Mouse (Mus musculus) midbrain, embryonic 12.5 days (tissue): ENCODE data around the gene Rps6kl1. TPM values are rescaled to one million over a fixed set of nuclear protein-coding genes. Genes with fewer than 3 reads are reported as not detected.

ENCODE experiments used
- ATAC-seq: fragments of 200-750 bp; cut with Nextera tagmentation; 2 replicates; pipeline ENCODE4 v1.8.0; 2017; ENCODE audit warnings: low read depth, moderate TSS enrichment, moderate library complexity; ENCODE audit not compliant: low FRiP score
- H3K27ac ChIP-seq: fragments of 300-500 bp; sonication (generic); replicated peaks from 2 replicates; pipeline ENCODE4 v1.5.1; 2016; ENCODE audit warnings: mild to moderate bottlenecking
- H3K27me3 ChIP-seq: fragments of 300-500 bp; sonication (generic); 2 replicates; pipeline ENCODE4 v1.6.1; 2016; ENCODE audit warnings: mild to moderate bottlenecking
- H3K36me3 ChIP-seq: fragments of 300-500 bp; sonication (generic); 2 replicates; pipeline ENCODE4 v1.6.1; 2016
- H3K4me1 ChIP-seq: fragments of 300-500 bp; sonication (generic); 2 replicates; pipeline ENCODE4 v1.6.1; 2016
- H3K4me2 ChIP-seq: fragments of 300-500 bp; sonication (generic); replicated peaks from 2 replicates; pipeline ENCODE4 v1.6.1; 2016; ENCODE audit warnings: mild to moderate bottlenecking, moderate library complexity
- H3K4me3 ChIP-seq: fragments of 300-500 bp; sonication (generic); 2 replicates; pipeline ENCODE4 v1.5.1; 2016; ENCODE audit warnings: mild to moderate bottlenecking
- H3K9ac ChIP-seq: fragments of 300-500 bp; sonication (generic); replicated peaks from 2 replicates; pipeline ENCODE4 v1.6.1; 2016; ENCODE audit warnings: mild to moderate bottlenecking, moderate library complexity
- H3K9me3 ChIP-seq: fragments of 300-500 bp; sonication (generic); 2 replicates; pipeline ENCODE4 v1.6.1; 2016; ENCODE audit warnings: mild to moderate bottlenecking
- WGBS: fragments of 180-500 bp; shearing (Covaris S2); methylation state at CpG from one replicate; pipeline ENCODE4 v1.1.7; 2016; 5-methylcytosine and 5-hydroxymethylcytosine counted together
- polyA plus RNA-seq: library from polyadenylated mRNA; unstranded; fragments of >200 nt; fragmentation: Nextera tagmentation; extraction: Ambion mirVana; gene quantifications from 2 replicates; pipeline ENCODE4 v1.2.1, GENCODE M21; 2016

Gene Rps6kl1
- 5.4 and 6.1 TPM in 2 replicates for polyA plus RNA-seq

GRCm38 (mm10) chr12:85151002-85151774, at the start of gene Rps6kl1:
Gene Rps6kl1 (minus strand): TSS chr12:85151264.
- peak within 1 kb of the TSS; percentile 44 for H3K4me3 ChIP-seq
- H3K27me3 ChIP-seq, result peaks cover 31% of the 10 kb centered on the region
- 16% methylated on average over 28 of the region's 28 CpGs for WGBS
- peaks cover 15% of the 10 kb centered on the region for H3K4me1 ChIP-seq
- peak; percentile 83 for ATAC-seq
- no peak within 1 kb of the TSS for H3K27ac ChIP-seq
- H3K9me3 ChIP-seq, result no peaks in the 10 kb centered on the region
- no peaks in the 10 kb centered on the region for H3K36me3 ChIP-seq
- H3K9ac ChIP-seq, result peak within 1 kb of the TSS; percentile 35
- peak within 1 kb of the TSS; percentile 47 for H3K4me2 ChIP-seq

DNA sequence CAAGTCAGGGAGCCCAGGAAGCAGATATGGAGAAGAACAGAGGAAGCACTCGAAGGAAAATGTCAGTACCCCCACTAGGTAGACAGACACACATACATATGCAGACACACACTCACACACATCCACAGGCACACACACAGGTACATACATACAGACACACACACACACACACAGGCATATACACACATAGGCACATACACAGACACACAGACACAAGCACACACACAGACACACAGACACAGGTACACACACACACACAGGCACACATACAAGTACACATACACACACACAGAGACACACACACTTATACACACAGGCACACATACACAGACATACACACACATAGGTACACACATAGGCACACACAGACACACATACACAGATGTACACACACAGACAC, 48.9 kb upstream of the Rps6kl1 start:
- H3K4me1 ChIP-seq, result peaks cover 16% of the 10 kb centered on the region
- H3K9me3 ChIP-seq, result no peaks in the 10 kb centered on the region
- peaks cover 8% of the 10 kb centered on the region for H3K27me3 ChIP-seq
- no peak overlapping the region for H3K4me3 ChIP-seq
- H3K36me3 ChIP-seq, result no peaks in the 10 kb centered on the region
- ATAC-seq, result no peak
- H3K27ac ChIP-seq, result no peak overlapping the region
- H3K9ac ChIP-seq, result no peak overlapping the region
- no peak overlapping the region for H3K4me2 ChIP-seq
- 80% methylated on average over 1 of the region's 1 CpGs for WGBS

GRCm38 (mm10) chr12:85197936-85198335, 46.9 kb upstream of the Rps6kl1 start:
- WGBS, result 66% methylated on average over 8 of the region's 8 CpGs
- no peak for ATAC-seq
- Histone ChIP-seq H3K9me3 (no peaks in the 10 kb centered on the region), H3K9ac (no peak overlapping the region), H3K27me3 (peaks cover 8% of the 10 kb centered on the region), H3K4me3 (no peak overlapping the region), H3K4me1 (peaks cover 20% of the 10 kb centered on the region), H3K36me3 (no peaks in the 10 kb centered on the region), H3K4me2 (no peak overlapping the region), H3K27ac (no peak overlapping the region)

- peaks cover 25% of the 10 kb centered on the region for H3K4me1 ChIP-seq
- no peak overlapping the region for H3K4me3 ChIP-seq
- H3K4me2 ChIP-seq, result no peak overlapping the region
- no peak overlapping the region for H3K27ac ChIP-seq
- ATAC-seq, result no peak
- H3K9me3 ChIP-seq, result no peaks in the 10 kb centered on the region
- no peak overlapping the region for H3K9ac ChIP-seq
- WGBS, result 82% methylated on average over 7 of the region's 7 CpGs
- H3K27me3 ChIP-seq, result peaks cover 8% of the 10 kb centered on the region
- H3K36me3 ChIP-seq, result no peaks in the 10 kb centered on the region
Observed at GRCm38 (mm10) chr12:85197371-85197770, 46.3 kb upstream of the Rps6kl1 start.

GRCm38 (mm10) chr12:85196191-85196590, 45.1 kb upstream of the Rps6kl1 start:
- Histone ChIP-seq H3K4me1 (peaks cover 18% of the 10 kb centered on the region), H3K27me3 (peaks cover 8% of the 10 kb centered on the region), H3K4me2 (no peak overlapping the region), H3K36me3 (no peaks in the 10 kb centered on the region), H3K4me3 (no peak overlapping the region), H3K9me3 (no peaks in the 10 kb centered on the region), H3K27ac (no peak overlapping the region), H3K9ac (no peak overlapping the region)
- WGBS, result 91% methylated on average over 10 of the region's 10 CpGs
- no peak for ATAC-seq

DNA sequence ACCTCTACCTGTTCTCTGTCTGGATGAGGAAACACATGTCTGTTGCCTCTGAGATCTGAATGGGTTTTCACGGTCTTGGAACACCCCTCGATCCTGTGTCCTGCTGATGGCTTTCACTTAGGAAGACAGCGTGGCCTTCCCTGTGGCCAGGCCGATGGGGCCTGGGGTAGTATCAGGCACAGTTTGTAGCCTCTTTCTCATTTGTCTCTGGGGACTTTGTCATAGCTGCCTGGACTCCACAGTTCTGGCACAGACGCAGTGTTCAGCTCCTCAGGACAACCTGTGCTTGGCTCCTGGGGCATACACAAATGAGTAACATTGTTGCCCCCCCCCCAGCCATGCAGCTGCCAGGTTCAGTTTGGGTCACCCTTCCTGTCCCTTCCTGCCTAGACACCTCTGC, 44.0 kb upstream of the Rps6kl1 start:
- WGBS, result 94% methylated on average over 5 of the region's 5 CpGs
- no peaks in the 10 kb centered on the region for H3K9me3 ChIP-seq
- no peak for ATAC-seq
- no peak overlapping the region for H3K4me2 ChIP-seq
- H3K4me1 ChIP-seq, result peaks cover 9% of the 10 kb centered on the region; the same call in 1 of the 2 replicates
- H3K36me3 ChIP-seq, result no peaks in the 10 kb centered on the region
- peaks cover 3% of the 10 kb centered on the region for H3K27me3 ChIP-seq
- H3K4me3 ChIP-seq, result no peak overlapping the region
- H3K9ac ChIP-seq, result no peak overlapping the region
- H3K27ac ChIP-seq, result no peak overlapping the region

DNA sequence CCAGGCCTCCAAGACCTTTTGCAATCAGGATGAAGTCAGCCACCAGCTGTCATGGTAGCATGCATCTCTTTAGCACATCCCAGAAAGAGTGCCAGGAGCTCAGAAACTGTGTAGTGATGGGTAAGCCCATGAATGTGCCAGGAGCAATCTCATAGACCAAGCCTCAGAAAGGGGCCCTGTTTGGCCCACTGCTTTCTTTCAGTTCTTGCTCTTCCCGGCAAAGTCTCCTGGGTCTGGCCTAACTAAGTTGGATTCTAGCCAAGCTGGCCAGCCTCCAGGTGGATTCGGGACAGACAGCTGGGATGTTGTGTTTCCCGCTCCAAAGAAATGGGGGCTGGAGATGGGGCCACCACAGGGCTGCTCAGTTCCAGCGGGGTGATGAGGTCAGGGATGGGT, 43.6 kb upstream of the Rps6kl1 start:
- Histone ChIP-seq H3K27me3 (no peaks in the 10 kb centered on the region; the same call in 1 of the 2 replicates), H3K4me3 (no peak overlapping the region)
- no peak for ATAC-seq

GRCm38 (mm10) chr12:85193923-85194622, 43.0 kb upstream of the Rps6kl1 start:
- Histone ChIP-seq H3K27ac (no peak overlapping the region), H3K9ac (no peak overlapping the region), H3K27me3 (no peaks in the 10 kb centered on the region), H3K36me3 (no peaks in the 10 kb centered on the region), H3K4me3 (no peak overlapping the region), H3K4me1 (peaks cover 9% of the 10 kb centered on the region; the same call in 1 of the 2 replicates), H3K4me2 (no peak overlapping the region), H3K9me3 (no peaks in the 10 kb centered on the region)
- 91% methylated on average over 11 of the region's 11 CpGs for WGBS
- ATAC-seq, result no peak

More for the DNA sequence above, 43.6 kb upstream of the Rps6kl1 start:
- Histone ChIP-seq H3K36me3 (no peaks in the 10 kb centered on the region), H3K27ac (no peak overlapping the region), H3K4me1 (peaks cover 9% of the 10 kb centered on the region; the same call in 1 of the 2 replicates), H3K4me2 (no peak overlapping the region), H3K9me3 (no peaks in the 10 kb centered on the region), H3K9ac (no peak overlapping the region)
- 83% methylated on average over 4 of the region's 4 CpGs for WGBS

GRCm38 (mm10) chr12:85193146-85193545, 42.1 kb upstream of the Rps6kl1 start:
- H3K9me3 ChIP-seq, result no peaks in the 10 kb centered on the region
- H3K4me3 ChIP-seq, result no peak overlapping the region
- H3K9ac ChIP-seq, result no peak overlapping the region
- ATAC-seq, result no peak
- WGBS, result 81% methylated on average over 10 of the region's 10 CpGs
- H3K4me1 ChIP-seq, result peaks cover 9% of the 10 kb centered on the region; the same call in 1 of the 2 replicates
- no peak overlapping the region for H3K27ac ChIP-seq
- no peaks in the 10 kb centered on the region for H3K36me3 ChIP-seq
- no peak overlapping the region for H3K4me2 ChIP-seq
- no peaks in the 10 kb centered on the region for H3K27me3 ChIP-seq

GRCm38 (mm10) chr12:85192461-85193108, 41.5 kb upstream of the Rps6kl1 start:
- H3K4me2 ChIP-seq, result no peak overlapping the region
- 34% methylated on average over 19 of the region's 19 CpGs for WGBS
- H3K27ac ChIP-seq, result no peak overlapping the region

DNA sequence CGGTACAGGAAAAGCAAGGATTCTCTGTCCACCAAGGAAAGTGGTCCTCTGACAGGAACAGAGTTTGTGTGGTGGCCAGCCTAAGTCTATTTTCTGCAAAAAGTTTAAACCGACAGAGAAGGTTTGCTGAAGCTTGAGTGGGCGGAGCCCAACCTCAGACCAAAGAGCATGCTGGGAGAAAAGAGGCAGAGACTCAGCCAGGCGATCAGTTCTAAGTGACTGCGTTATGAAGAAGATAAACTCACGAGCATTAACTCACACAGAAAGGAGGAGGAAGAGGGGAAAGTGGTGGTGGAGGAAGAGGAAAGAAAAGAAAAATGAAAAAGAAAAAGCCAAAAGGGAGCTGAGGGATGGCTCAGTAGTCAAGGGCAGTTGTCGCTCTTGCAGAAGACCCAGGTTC, 39.2 kb upstream of the Rps6kl1 start:
- Histone ChIP-seq H3K4me1 (peaks cover 9% of the 10 kb centered on the region; the same call in 1 of the 2 replicates), H3K4me2 (no peak overlapping the region), H3K9ac (no peak overlapping the region), H3K36me3 (no peaks in the 10 kb centered on the region), H3K27ac (no peak overlapping the region), H3K9me3 (no peaks in the 10 kb centered on the region), H3K27me3 (no peaks in the 10 kb centered on the region), H3K4me3 (no peak overlapping the region)
- WGBS, result 82% methylated on average over 7 of the region's 7 CpGs
- ATAC-seq, result no peak

More at GRCm38 (mm10) chr12:85192461-85193108, 41.5 kb upstream of the Rps6kl1 start:
- Histone ChIP-seq H3K27me3 (no peaks in the 10 kb centered on the region), H3K9ac (no peak overlapping the region), H3K36me3 (no peaks in the 10 kb centered on the region), H3K4me1 (peaks cover 9% of the 10 kb centered on the region; the same call in 1 of the 2 replicates), H3K9me3 (no peaks in the 10 kb centered on the region), H3K4me3 (no peak overlapping the region)
- no peak for ATAC-seq

DNA sequence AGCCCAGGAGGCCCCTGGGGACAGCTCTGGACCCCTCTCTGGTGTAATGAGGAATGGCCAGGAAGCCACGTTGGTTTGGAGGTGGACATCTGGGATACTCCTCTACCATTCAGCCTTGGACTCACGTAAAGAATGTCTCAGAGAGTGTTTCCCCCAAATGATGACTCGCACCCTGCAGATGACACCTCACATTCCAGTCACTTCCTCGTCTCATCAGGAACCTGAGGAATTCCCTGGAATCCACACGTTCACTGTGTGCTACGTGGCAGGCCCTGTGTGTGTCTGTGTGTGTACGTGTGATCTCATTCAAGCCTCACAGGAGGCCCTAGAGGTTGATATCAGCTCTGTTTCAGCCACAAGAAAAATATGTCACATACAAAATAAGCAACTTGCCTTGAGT, 35.3 kb upstream of the Rps6kl1 start:
- Histone ChIP-seq H3K4me1 (peaks cover 12% of the 10 kb centered on the region), H3K27me3 (peaks cover 5% of the 10 kb centered on the region; the same call in 1 of the 2 replicates), H3K9me3 (no peaks in the 10 kb centered on the region), H3K4me3 (no peak overlapping the region), H3K27ac (no peak overlapping the region), H3K36me3 (no peaks in the 10 kb centered on the region), H3K9ac (no peak overlapping the region), H3K4me2 (no peak overlapping the region)
- ATAC-seq, result no peak
- WGBS, result 79% methylated on average over 7 of the region's 7 CpGs
